Mouse (Mus musculus): ENCODE measurements around the gene Ablim1. TPM values are rescaled to one million over a fixed set of nuclear protein-coding genes. Genes with fewer than 3 reads are reported as not detected.

The Ablim1 gene
- polyA plus RNA-seq, 1 experiment from 2014 or later: 62.0 TPM

DNA sequence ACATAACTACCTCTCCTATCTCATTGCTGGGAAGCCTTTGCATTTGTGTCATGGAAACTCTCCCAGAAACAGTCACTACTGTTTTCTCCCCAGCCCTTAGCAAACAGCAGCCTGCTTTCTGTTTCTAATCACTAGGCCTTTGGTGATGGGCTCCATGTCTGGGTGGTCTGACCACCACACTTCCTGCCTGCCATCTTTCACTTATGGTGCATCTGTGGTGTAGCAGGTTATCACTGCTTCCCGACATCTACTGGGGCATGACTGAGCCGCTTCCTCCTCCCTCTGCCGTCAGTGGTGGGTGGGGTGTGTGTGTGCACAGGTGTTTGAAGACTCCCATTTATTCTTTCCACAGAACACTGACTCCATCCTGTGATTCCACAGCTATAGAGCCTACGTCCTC lies 183.4 kb downstream of the Ablim1 start:
- H3K27me3 ChIP-seq (ENCODE audit: control insufficient read depth, insufficient read depth, low read length): no peaks in the 10 kb centered on the region
- peaks cover 10% of the 10 kb centered on the region; the same call in 1 of the 2 replicates for H3K4me1 ChIP-seq (replicated peaks; ENCODE audit: control insufficient read depth, insufficient read depth)
- 49% methylated on average over 4 of the region's 4 CpGs for WGBS
- peak overlapping the region; percentile 88 for H3K27ac ChIP-seq (replicated peaks)
- ATAC-seq (ENCODE audit: low FRiP score, low TSS enrichment) (no peak), DNase-seq (ENCODE audit: low spot score) (peak; percentile 59)
- no peak overlapping the region for H3K4me2 ChIP-seq (replicated peaks; ENCODE audit: low read depth)
- H3K36me3 ChIP-seq (ENCODE audit: control insufficient read depth, insufficient read depth, low read length): no peaks in the 10 kb centered on the region
- TF ChIP-seq CTCF (IDR thresholded peaks at IDR 0.05; ENCODE audit: low read depth) (no peak), EP300 (optimal IDR thresholded peaks at IDR 0.05) (no peak)
- no peaks in the 10 kb centered on the region for H3K9me3 ChIP-seq (ENCODE audit: control insufficient read depth, low read length)
- no peak overlapping the region for H3K9ac ChIP-seq (ENCODE audit: low read length)
- H3K4me3 ChIP-seq (ENCODE audit: low read depth, low read length): no peak overlapping the region

DNA sequence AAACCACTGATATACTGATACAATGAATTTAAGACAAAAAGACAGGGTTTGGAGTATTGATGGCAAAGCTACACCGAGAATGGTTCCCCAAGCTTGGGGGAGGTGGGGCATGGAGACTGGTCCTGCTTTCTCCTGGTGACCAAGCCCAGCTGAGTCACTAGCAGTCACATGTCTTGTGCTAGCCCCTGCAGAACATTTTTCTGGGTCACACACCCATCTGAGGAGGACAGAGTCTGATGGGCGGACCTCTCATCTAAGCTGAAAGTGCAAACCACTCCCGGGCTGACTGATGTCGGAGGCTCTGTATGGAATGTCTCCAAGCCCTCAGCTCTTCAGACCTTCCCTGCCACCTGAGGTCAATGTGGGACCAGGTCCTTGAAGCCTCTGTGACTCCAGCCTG lies 184.1 kb downstream of the Ablim1 start:
- no peak overlapping the region for H3K4me3 ChIP-seq (ENCODE audit: low read depth, low read length)
- peak; percentile 31 for ATAC-seq (ENCODE audit: low FRiP score, low TSS enrichment)
- H3K4me1 ChIP-seq (replicated peaks; ENCODE audit: control insufficient read depth, insufficient read depth): peaks cover 10% of the 10 kb centered on the region; the same call in 1 of the 2 replicates
- 68% methylated on average over 4 of the region's 4 CpGs for WGBS
- H3K9ac ChIP-seq (ENCODE audit: low read length): no peak overlapping the region
- no peaks in the 10 kb centered on the region for H3K9me3 ChIP-seq (ENCODE audit: control insufficient read depth, low read length)
- no peak overlapping the region for H3K4me2 ChIP-seq (replicated peaks; ENCODE audit: low read depth)
- no peaks in the 10 kb centered on the region for H3K27me3 ChIP-seq (ENCODE audit: control insufficient read depth, insufficient read depth, low read length)
- DNase-seq (ENCODE audit: low spot score): peak; percentile 55
- peak overlapping the region; percentile 61; the same call in 1 of the 2 replicates for H3K27ac ChIP-seq (replicated peaks)
- H3K36me3 ChIP-seq (ENCODE audit: control insufficient read depth, insufficient read depth, low read length): no peaks in the 10 kb centered on the region
- TF ChIP-seq CTCF (IDR thresholded peaks at IDR 0.05; ENCODE audit: low read depth) (no peak), EP300 (optimal IDR thresholded peaks at IDR 0.05) (no peak)

DNA sequence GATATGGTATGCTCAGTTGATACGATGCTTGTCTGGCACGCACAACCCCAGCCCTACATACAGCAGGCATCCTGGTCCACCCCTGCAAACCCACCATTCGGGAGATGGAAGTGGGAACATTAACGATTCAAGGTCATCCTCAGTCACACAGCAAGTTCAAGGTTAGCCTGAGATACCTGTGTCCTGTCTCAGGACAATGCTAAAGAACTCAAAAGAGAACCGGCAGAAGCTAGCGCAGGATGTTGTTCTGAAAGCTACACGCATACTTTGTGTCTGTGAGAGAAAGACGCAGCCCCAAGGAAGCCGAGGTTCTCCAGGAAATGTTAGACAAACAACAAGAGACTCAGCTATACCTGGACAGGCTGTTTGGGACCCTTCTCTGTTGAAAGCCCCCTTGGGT lies 185.0 kb downstream of the Ablim1 start:
- 81% methylated on average over 9 of the region's 9 CpGs for WGBS
- TF ChIP-seq CTCF (IDR thresholded peaks at IDR 0.05; ENCODE audit: low read depth) (no peak), EP300 (optimal IDR thresholded peaks at IDR 0.05) (no peak)
- ATAC-seq (ENCODE audit: low FRiP score, low TSS enrichment): no peak

DNA sequence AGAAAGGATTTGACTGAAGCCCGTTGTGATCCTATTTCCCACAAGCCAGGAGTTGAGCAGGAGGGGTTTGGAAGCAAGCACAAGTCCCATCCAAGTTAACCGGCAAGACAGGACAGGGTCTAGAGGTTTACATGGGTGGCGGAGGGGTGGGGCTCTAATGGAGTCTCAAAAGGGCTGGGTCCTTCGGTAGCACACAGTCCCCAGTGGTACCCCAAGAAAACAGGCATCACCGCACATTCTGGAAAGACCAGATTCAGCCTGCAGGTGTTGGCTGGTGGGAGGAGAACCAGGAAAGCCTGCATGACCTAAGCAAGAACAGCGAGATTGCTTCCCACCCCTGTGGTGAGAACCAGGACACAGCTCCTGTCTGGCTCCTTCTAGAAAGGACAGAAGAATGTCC lies 186.7 kb downstream of the Ablim1 start:
- H3K36me3 ChIP-seq (ENCODE audit: control insufficient read depth, insufficient read depth, low read length): no peaks in the 10 kb centered on the region
- H3K4me1 ChIP-seq (replicated peaks; ENCODE audit: control insufficient read depth, insufficient read depth): peaks cover 5% of the 10 kb centered on the region; the same call in 1 of the 2 replicates
- no peak overlapping the region for H3K4me3 ChIP-seq (ENCODE audit: low read depth, low read length)
- H3K9ac ChIP-seq (ENCODE audit: low read length): no peak overlapping the region
- WGBS: 63% methylated on average over 6 of the region's 6 CpGs
- 0 out of 2 replicates have a peak overlapping the region, but pooled peaks have one; percentile 8 for H3K4me2 ChIP-seq (replicated peaks; ENCODE audit: low read depth)
- TF ChIP-seq EP300 (optimal IDR thresholded peaks at IDR 0.05) (peak; percentile 90), CTCF (IDR thresholded peaks at IDR 0.05; ENCODE audit: low read depth) (no peak)
- peak overlapping the region; percentile 73; the same call in 1 of the 2 replicates for H3K27ac ChIP-seq (replicated peaks)
- H3K27me3 ChIP-seq (ENCODE audit: control insufficient read depth, insufficient read depth, low read length): no peaks in the 10 kb centered on the region
- DNase-seq (ENCODE audit: low spot score): peak; percentile 34
- H3K9me3 ChIP-seq (ENCODE audit: control insufficient read depth, low read length): no peaks in the 10 kb centered on the region
- ATAC-seq (ENCODE audit: low FRiP score, low TSS enrichment): no peak; the same call in 1 of the 2 replicates

More for the DNA sequence above, 185.0 kb downstream of the Ablim1 start:
- no peaks in the 10 kb centered on the region for H3K27me3 ChIP-seq (ENCODE audit: control insufficient read depth, insufficient read depth, low read length)
- H3K9ac ChIP-seq (ENCODE audit: low read length): no peak overlapping the region
- 0 out of 2 replicates have a peak overlapping the region, but pooled peaks have one; percentile 40 for H3K27ac ChIP-seq (replicated peaks)
- no peak for DNase-seq (ENCODE audit: low spot score)
- peaks cover 9% of the 10 kb centered on the region; the same call in 1 of the 2 replicates for H3K4me1 ChIP-seq (replicated peaks; ENCODE audit: control insufficient read depth, insufficient read depth)
- H3K4me3 ChIP-seq (ENCODE audit: low read depth, low read length): no peak overlapping the region
- no peaks in the 10 kb centered on the region for H3K36me3 ChIP-seq (ENCODE audit: control insufficient read depth, insufficient read depth, low read length)
- H3K9me3 ChIP-seq (ENCODE audit: control insufficient read depth, low read length): no peaks in the 10 kb centered on the region
- no peak overlapping the region for H3K4me2 ChIP-seq (replicated peaks; ENCODE audit: low read depth)

DNA sequence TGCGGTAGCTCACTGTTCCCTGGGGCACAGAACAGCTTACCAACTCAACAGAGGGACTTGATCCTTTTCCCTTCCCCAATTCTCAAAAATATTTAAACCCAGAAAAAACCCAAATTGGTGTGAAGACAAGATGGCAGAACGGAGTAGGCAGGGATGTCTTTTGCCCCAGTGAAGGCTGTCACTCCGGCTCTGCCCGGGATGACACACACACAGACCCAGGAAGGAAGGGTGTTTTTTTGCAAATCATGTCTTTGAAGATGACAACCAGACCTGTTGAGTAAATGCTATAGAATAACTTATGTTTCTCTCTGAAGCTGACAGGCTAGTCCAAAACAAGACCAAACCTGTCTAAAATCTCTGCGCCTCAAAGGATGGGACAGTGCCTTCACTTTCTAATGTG lies 187.2 kb downstream of the Ablim1 start:
- DNase-seq (ENCODE audit: low spot score): no peak
- H3K4me1 ChIP-seq (replicated peaks; ENCODE audit: control insufficient read depth, insufficient read depth): peaks cover 5% of the 10 kb centered on the region; the same call in 1 of the 2 replicates
- no peak for TF ChIP-seq EP300 (optimal IDR thresholded peaks at IDR 0.05)
- no peak for TF ChIP-seq CTCF (IDR thresholded peaks at IDR 0.05; ENCODE audit: low read depth)
- 82% methylated on average over 5 of the region's 5 CpGs for WGBS
- H3K27me3 ChIP-seq (ENCODE audit: control insufficient read depth, insufficient read depth, low read length): no peaks in the 10 kb centered on the region
- no peaks in the 10 kb centered on the region for H3K9me3 ChIP-seq (ENCODE audit: control insufficient read depth, low read length)
- no peak overlapping the region for H3K4me2 ChIP-seq (replicated peaks; ENCODE audit: low read depth)
- no peak overlapping the region for H3K9ac ChIP-seq (ENCODE audit: low read length)
- no peak overlapping the region for H3K4me3 ChIP-seq (ENCODE audit: low read depth, low read length)
- ATAC-seq (ENCODE audit: low FRiP score, low TSS enrichment): no peak
- no peaks in the 10 kb centered on the region for H3K36me3 ChIP-seq (ENCODE audit: control insufficient read depth, insufficient read depth, low read length)
- 0 out of 2 replicates have a peak overlapping the region, but pooled peaks have one; percentile 73 for H3K27ac ChIP-seq (replicated peaks)

DNA sequence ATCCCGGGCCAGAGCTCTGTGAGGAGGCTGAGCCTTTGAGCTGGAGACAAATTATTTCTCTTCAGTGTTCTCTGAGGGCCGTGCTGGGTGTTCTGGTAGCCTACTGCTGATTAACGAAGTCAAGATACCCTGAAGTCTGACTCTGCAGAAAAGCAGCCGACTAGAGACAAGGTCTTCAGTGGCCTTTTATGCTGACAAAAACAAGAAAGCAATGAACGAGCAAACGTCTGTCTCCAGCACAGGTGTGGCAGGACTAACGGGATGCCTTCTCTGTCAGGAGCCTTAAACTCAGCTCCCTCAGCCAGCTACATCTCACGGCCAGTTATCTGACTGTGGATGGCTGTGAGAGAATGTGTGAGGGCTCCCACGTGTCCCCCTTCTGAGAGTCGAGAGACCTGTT lies 187.8 kb downstream of the Ablim1 start:
- Histone ChIP-seq H3K4me3 (ENCODE audit: low read depth, low read length) (no peak overlapping the region), H3K27me3 (ENCODE audit: control insufficient read depth, insufficient read depth, low read length) (no peaks in the 10 kb centered on the region), H3K9me3 (ENCODE audit: control insufficient read depth, low read length) (no peaks in the 10 kb centered on the region), H3K4me2 (replicated peaks; ENCODE audit: low read depth) (no peak overlapping the region), H3K4me1 (replicated peaks; ENCODE audit: control insufficient read depth, insufficient read depth) (peaks cover 5% of the 10 kb centered on the region; the same call in 1 of the 2 replicates), H3K27ac (replicated peaks) (peak overlapping the region; percentile 25; the same call in 1 of the 2 replicates), H3K36me3 (ENCODE audit: control insufficient read depth, insufficient read depth, low read length) (no peaks in the 10 kb centered on the region), H3K9ac (ENCODE audit: low read length) (no peak overlapping the region)
- TF ChIP-seq EP300 (optimal IDR thresholded peaks at IDR 0.05) (no peak), CTCF (IDR thresholded peaks at IDR 0.05; ENCODE audit: low read depth) (no peak)
- WGBS: 73% methylated on average over 10 of the region's 10 CpGs
- no peak for ATAC-seq (ENCODE audit: low FRiP score, low TSS enrichment)
- no peak for DNase-seq (ENCODE audit: low spot score)

All from stomach, postnatal 0 days (tissue).